Mouse (Mus musculus): ENCODE measurements around the gene Wipf2. TPM values are rescaled to one million over a fixed set of nuclear protein-coding genes. Genes with fewer than 3 reads are reported as not detected.
A peak's percentile ranks its signal among the peaks of the same experiment; 100 is the strongest.
"Not testable (repeated sequence)": the region's sequence is repeated elsewhere in the genome, so short reads cannot be mapped to it uniquely, and the experiment has no call there.

Gene Wipf2
- polyA plus RNA-seq (2012; ENCODE audit: insufficient read depth, low replicate concordance) = 7.3 and 10.6 TPM in 2 replicates

DNA sequence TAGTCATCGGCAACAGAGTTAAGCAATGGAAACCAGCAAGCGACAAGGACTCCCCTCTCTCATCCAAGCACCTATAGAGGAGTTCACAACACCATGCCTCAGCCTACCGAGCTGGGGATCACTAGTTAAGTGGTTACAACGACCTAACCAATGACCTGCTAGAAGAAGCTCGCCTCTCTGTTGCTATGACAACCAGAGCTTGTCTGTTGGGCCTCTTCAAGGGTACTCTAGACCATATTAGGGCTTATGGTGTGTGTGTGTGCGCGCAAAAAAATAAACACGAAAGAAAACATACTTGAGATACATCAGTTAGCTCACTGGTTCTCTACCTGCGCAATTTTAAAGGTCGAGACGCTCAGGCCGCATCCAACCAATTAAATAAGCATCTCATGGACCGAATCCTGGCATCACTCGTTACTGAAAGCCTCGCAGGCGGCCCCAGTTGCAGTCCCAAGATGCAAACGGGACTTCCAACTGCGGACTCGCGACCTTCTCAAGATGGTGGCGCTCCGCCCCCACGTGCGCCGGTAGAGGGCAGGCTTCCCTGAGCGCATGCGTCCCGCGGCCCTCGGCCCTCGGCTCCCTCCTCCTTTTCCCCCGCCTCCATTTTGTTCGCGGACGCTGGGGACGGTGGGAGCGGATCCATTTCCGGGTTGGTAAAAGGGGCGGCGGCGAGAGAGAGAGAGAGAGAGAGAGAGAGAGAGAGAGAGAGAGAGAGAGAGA lies at the start of gene Wipf2:
Gene Wipf2 (plus strand): TSS at position 611 of the 723 bp plus-strand sequence.
- Histone ChIP-seq H3K4me3 (replicated peaks) (peak within 1 kb of the TSS; percentile 95), H3K36me3 (replicated peaks; ENCODE audit: low read length) (peaks cover 23% of the 10 kb centered on the region), H3K9me3 (no peaks in the 10 kb centered on the region), H3K27me3 (replicated peaks) (no peaks in the 10 kb centered on the region), H3K4me1 (peaks cover 29% of the 10 kb centered on the region)
- TF ChIP-seq GATA1 (IDR thresholded peaks at IDR 0.05; ENCODE audit: borderline replicate concordance, low read length) (no peak), FLI1 (IDR thresholded peaks at IDR 0.05; ENCODE audit: low read length) (no peak)

DNA sequence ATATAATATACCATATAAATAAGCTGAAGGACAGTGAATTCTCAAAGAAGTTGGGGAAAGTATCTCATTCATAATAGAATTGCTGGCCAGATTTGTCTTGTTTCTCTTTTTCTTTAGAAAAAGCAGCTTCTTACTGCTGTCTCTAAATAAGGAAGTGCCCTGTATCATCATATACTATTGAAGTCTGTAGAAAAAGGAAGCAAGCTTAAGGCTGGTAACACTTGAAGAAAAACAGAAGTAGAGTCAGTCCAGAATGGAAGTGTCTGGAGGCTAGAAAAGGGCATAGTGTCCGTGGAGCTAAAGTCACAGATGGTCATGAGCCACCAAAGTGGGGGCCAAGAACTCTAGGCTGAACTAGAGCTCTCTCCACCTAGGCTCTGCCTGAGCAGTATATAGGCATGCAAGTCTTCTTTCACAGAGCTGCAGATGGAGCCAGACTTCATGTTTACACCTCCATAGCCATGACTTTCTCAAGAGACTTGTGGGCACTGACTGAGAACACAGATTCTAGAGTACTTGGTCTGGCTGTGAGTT lies 46.7 kb upstream of the Wipf2 start:
- Histone ChIP-seq H3K4me1 (peaks cover 32% of the 10 kb centered on the region), H3K27me3 (replicated peaks) (no peaks in the 10 kb centered on the region), H3K9me3 (no peaks in the 10 kb centered on the region), H3K4me3 (replicated peaks) (no peak overlapping the region), H3K36me3 (replicated peaks; ENCODE audit: low read length) (peaks cover 92% of the 10 kb centered on the region)
- TF ChIP-seq FLI1 (IDR thresholded peaks at IDR 0.05; ENCODE audit: low read length) (no peak), GATA1 (IDR thresholded peaks at IDR 0.05; ENCODE audit: borderline replicate concordance, low read length) (no peak)

- Histone ChIP-seq H3K4me3 (replicated peaks) (no peak overlapping the region), H3K4me1 (peaks cover 23% of the 10 kb centered on the region), H3K27me3 (replicated peaks) (no peaks in the 10 kb centered on the region), H3K9me3 (no peaks in the 10 kb centered on the region), H3K36me3 (replicated peaks; ENCODE audit: low read length) (peaks cover 96% of the 10 kb centered on the region)
- TF ChIP-seq FLI1 (IDR thresholded peaks at IDR 0.05; ENCODE audit: low read length) = no peak
- no peak for TF ChIP-seq GATA1 (IDR thresholded peaks at IDR 0.05; ENCODE audit: borderline replicate concordance, low read length)
Observed at GRCm38 (mm10) chr11:98820968-98821367, 42.5 kb upstream of the Wipf2 start.

GRCm38 (mm10) chr11:98826071-98826470 lies 37.4 kb upstream of the Wipf2 start:
- H3K27me3 ChIP-seq (replicated peaks); H3K4me3 ChIP-seq (replicated peaks); H3K9me3 ChIP-seq: not testable (repeated sequence)
- H3K4me1 ChIP-seq = peaks cover 19% of the 10 kb centered on the region
- H3K36me3 ChIP-seq (replicated peaks; ENCODE audit: low read length) = peaks cover 96% of the 10 kb centered on the region

DNA sequence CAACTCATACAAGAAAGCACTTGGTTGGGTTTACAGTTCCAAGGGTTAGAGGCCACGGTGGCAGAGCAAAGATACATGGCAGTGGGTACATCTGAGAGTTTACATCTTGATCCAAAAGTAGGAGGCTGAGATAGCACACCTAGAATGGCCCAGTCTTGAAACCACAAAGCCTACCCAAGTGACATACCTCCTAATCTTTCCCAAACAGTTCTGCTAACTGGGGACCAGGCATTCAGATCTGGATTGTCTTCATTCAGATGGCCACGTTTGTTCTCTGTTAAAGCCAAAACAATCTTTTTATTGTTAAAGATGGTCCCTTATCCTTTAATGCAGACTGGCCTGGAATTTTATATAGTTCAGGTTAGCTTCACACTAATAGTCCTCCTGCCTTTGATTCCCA lies 35.6 kb upstream of the Wipf2 start:
- H3K27me3 ChIP-seq (replicated peaks) = no peaks in the 10 kb centered on the region
- no peak overlapping the region for H3K4me3 ChIP-seq (replicated peaks)
- peaks cover 11% of the 10 kb centered on the region for H3K4me1 ChIP-seq
- TF ChIP-seq GATA1 (IDR thresholded peaks at IDR 0.05; ENCODE audit: borderline replicate concordance, low read length) (no peak), FLI1 (IDR thresholded peaks at IDR 0.05; ENCODE audit: low read length) (no peak)
- H3K36me3 ChIP-seq (replicated peaks; ENCODE audit: low read length) = peaks cover 96% of the 10 kb centered on the region
- H3K9me3 ChIP-seq = no peaks in the 10 kb centered on the region

DNA sequence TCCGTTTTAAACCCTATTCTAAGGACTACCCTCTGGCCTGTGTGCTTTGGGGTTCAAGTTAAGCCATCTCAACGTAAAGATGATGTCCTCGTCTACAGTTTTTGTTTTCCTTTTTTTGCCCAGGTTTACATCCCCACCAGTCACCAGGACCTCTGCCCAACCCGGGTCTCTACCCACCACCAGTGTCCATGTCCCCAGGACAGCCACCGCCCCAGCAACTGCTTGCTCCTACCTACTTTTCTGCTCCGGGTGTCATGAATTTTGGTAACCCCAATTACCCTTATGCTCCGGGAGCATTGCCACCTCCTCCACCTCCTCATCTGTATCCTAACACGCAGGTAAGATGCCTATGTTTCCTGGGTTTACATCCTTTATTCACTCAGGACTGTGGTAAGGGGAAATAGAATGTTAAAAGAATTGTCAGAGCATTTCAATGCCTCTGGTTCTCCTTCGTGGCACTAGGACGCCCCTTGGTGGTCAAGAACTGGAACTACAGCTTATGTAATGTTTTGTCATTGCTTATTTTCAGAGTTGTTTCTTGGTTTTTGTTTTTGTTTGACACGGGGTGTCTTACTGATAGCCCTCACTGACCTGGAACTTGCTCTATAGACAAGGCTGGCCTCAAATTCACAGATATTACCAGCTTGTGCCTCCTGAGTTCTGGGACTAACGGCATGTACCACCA lies 34.2 kb upstream of the Wipf2 start:
- Histone ChIP-seq H3K4me1 (peaks cover 11% of the 10 kb centered on the region), H3K36me3 (replicated peaks; ENCODE audit: low read length) (peaks cover 96% of the 10 kb centered on the region), H3K9me3 (no peaks in the 10 kb centered on the region), H3K4me3 (replicated peaks) (no peak overlapping the region), H3K27me3 (replicated peaks) (no peaks in the 10 kb centered on the region)
- TF ChIP-seq FLI1 (IDR thresholded peaks at IDR 0.05; ENCODE audit: low read length) = no peak

DNA sequence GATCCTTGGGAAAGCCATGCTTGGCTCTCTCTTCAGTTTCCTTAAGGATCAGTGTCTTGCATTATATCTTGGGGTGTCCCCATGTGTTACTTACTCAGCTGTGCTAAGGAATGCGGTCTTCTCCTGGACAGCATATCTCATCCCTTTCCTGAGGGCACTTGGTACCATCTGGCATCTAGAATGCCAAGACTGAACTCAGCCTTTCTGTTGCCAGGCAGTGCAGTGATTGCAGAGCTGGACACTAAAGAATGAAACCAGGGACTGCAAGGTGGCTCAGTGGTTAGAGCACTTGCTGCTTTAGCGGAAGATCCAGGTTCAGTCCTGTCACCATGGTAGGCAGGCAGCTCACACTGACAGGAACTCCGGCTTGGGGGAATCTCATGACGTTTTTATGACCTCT lies 33.6 kb upstream of the Wipf2 start:
- Histone ChIP-seq H3K9me3 (no peaks in the 10 kb centered on the region), H3K36me3 (replicated peaks; ENCODE audit: low read length) (peaks cover 96% of the 10 kb centered on the region), H3K27me3 (replicated peaks) (no peaks in the 10 kb centered on the region), H3K4me1 (peaks cover 11% of the 10 kb centered on the region), H3K4me3 (replicated peaks) (no peak overlapping the region)
- TF ChIP-seq GATA1 (IDR thresholded peaks at IDR 0.05; ENCODE audit: borderline replicate concordance, low read length) (no peak), FLI1 (IDR thresholded peaks at IDR 0.05; ENCODE audit: low read length) (no peak)

DNA sequence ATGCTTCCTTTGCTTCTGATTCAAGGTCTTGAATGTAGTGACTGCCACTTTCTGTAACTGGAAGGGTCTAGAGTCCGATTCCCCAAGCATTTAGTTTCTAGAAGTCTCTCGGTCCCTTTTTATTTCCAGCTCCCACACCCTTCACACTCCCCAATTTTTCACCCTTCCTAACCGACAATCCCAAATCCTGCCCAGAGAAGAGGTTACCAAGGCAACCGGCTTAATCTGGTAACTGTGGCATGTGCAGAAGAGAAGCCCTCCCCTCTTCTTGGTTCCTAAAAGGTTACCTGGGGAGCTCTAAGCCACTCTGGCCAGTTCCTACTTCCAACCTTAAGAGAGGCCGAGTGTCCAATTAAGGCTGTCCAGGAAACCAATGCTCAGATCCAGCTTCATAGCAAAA lies 28.1 kb upstream of the Wipf2 start:
- peaks cover 22% of the 10 kb centered on the region for H3K4me1 ChIP-seq
- no peak overlapping the region for H3K4me3 ChIP-seq (replicated peaks)
- peaks cover 35% of the 10 kb centered on the region for H3K27me3 ChIP-seq (replicated peaks)
- H3K36me3 ChIP-seq (replicated peaks; ENCODE audit: low read length) = peaks cover 43% of the 10 kb centered on the region
- no peak for TF ChIP-seq FLI1 (IDR thresholded peaks at IDR 0.05; ENCODE audit: low read length)
- no peak for TF ChIP-seq GATA1 (IDR thresholded peaks at IDR 0.05; ENCODE audit: borderline replicate concordance, low read length)
- H3K9me3 ChIP-seq = no peaks in the 10 kb centered on the region

GRCm38 (mm10) chr11:98835725-98836124 lies 27.7 kb upstream of the Wipf2 start:
- Histone ChIP-seq H3K27me3 (replicated peaks) (peaks cover 38% of the 10 kb centered on the region), H3K4me1 (peaks cover 22% of the 10 kb centered on the region), H3K4me3 (replicated peaks) (no peak overlapping the region), H3K9me3 (no peaks in the 10 kb centered on the region), H3K36me3 (replicated peaks; ENCODE audit: low read length) (peaks cover 40% of the 10 kb centered on the region)
- TF ChIP-seq FLI1 (IDR thresholded peaks at IDR 0.05; ENCODE audit: low read length) = no peak
- no peak for TF ChIP-seq GATA1 (IDR thresholded peaks at IDR 0.05; ENCODE audit: borderline replicate concordance, low read length)

- Histone ChIP-seq H3K36me3 (replicated peaks; ENCODE audit: low read length) (peaks cover 38% of the 10 kb centered on the region), H3K27me3 (replicated peaks) (peaks cover 41% of the 10 kb centered on the region), H3K4me1 (peaks cover 22% of the 10 kb centered on the region), H3K9me3 (no peaks in the 10 kb centered on the region), H3K4me3 (replicated peaks) (peak overlapping the region; percentile 94)
- no peak for TF ChIP-seq GATA1 (IDR thresholded peaks at IDR 0.05; ENCODE audit: borderline replicate concordance, low read length)
- no peak for TF ChIP-seq FLI1 (IDR thresholded peaks at IDR 0.05; ENCODE audit: low read length)
Observed at GRCm38 (mm10) chr11:98836128-98836527, 27.3 kb upstream of the Wipf2 start.

All from megakaryocyte, embryonic 14.5 days (primary cell).